Mouse (Mus musculus) MEL (cell line): ENCODE measurements at regions not wholly inside any gene's neighbourhood (a gene's known extent, or its start where the extent isn't known, plus 50 kb on each side); places are given as distances from the start of the nearest gene placed in this dataset.

Source experiments
- DNase-seq: peaks from one replicate; pipeline ENCODE4 v3.0.0; 2011; ENCODE audit warnings: low read depth, low spot score
- H3K27ac ChIP-seq: 2 replicates; pipeline ENCODE4 v1.5.1; 2012; ENCODE audit warnings: low read depth, mild to moderate bottlenecking, control low read depth, low read length, moderate library complexity; ENCODE audit not compliant: control insufficient read depth
- H3K27me3 ChIP-seq, 2 experiments: fragments of 150-350 bp in 1 of 2; sonication (generic) in 1 of 2; 2 replicates each; pipeline ENCODE4 v1.6.1; 2012; ENCODE audit warnings: low read length in 2 of 2, mild to moderate bottlenecking in 2 of 2, improper control_type of control experiment in 1 of 2, moderate library complexity in 1 of 2; ENCODE audit not compliant: insufficient read depth in 2 of 2, control insufficient read depth in 1 of 2
- H3K36me3 ChIP-seq, 2 experiments: 2 replicates each; pipeline ENCODE4 v1.6.1; 2012 to 2014; ENCODE audit warnings: low read length in 2 of 2, improper control_type of control experiment in 1 of 2, inconsistent platforms in 1 of 2, mild to moderate bottlenecking in 1 of 2; ENCODE audit not compliant: insufficient read depth in 2 of 2, control insufficient read depth in 1 of 2
- H3K4me1 ChIP-seq, 2 experiments: fragments of 150-350 bp in 1 of 2; sonication (generic) in 1 of 2; 2 replicates each; pipeline ENCODE4 v1.6.1; 2012; ENCODE audit warnings: low read length in 2 of 2, improper control_type of control experiment in 1 of 2, mild to moderate bottlenecking in 1 of 2; ENCODE audit not compliant: insufficient read depth in 2 of 2, control insufficient read depth in 1 of 2
- H3K4me3 ChIP-seq, 2 experiments: fragments of 150-350 bp in 1 of 2; sonication (generic) in 1 of 2; 2 replicates each; pipeline ENCODE4 v1.5.1; 2012; ENCODE audit warnings: low read depth in 2 of 2, low read length in 2 of 2, mild to moderate bottlenecking in 2 of 2, moderate library complexity in 2 of 2, control low read depth in 1 of 2, improper control_type of control experiment in 1 of 2; ENCODE audit not compliant: control insufficient read depth in 1 of 2, insufficient read depth in 1 of 2
- H3K79me2 ChIP-seq: 2 replicates; pipeline ENCODE4 v1.6.1; 2012; ENCODE audit warnings: mild to moderate bottlenecking, low read length, moderate library complexity; ENCODE audit not compliant: control insufficient read depth, poor library complexity, insufficient read depth
- H3K9ac ChIP-seq: 2 replicates; pipeline ENCODE4 v1.6.1; 2012; ENCODE audit warnings: low read depth, mild to moderate bottlenecking, control low read depth, low read length, moderate library complexity; ENCODE audit not compliant: control insufficient read depth, poor library complexity, severe bottlenecking
- H3K9me3 ChIP-seq: fragments of 150-350 bp; sonication (generic); replicated peaks from 2 replicates; pipeline ENCODE4 v1.6.1; 2012; ENCODE audit warnings: mild to moderate bottlenecking, low read length, improper control_type of control experiment, moderate library complexity; ENCODE audit not compliant: insufficient read depth
- CHD1 ChIP-seq: IDR thresholded peaks from 2 replicates; pipeline ENCODE4 v1.6.1; 2012; ENCODE audit warnings: low read depth, mild to moderate bottlenecking, inconsistent platforms, low read length, improper control_type of control experiment
- CTCF ChIP-seq, 3 experiments: IDR thresholded peaks in 2 of 3; conservative IDR thresholded peaks in 1 of 3; 2 replicates each; pipeline ENCODE4 v1.5.1; 2011 to 2012; ENCODE audit warnings: low read length in 3 of 3, low read depth in 2 of 3, mild to moderate bottlenecking in 2 of 3, improper control_type of control experiment in 1 of 3, inconsistent platforms in 1 of 3, mixed read lengths in 1 of 3, moderate library complexity in 1 of 3; ENCODE audit not compliant: control insufficient read depth in 1 of 3, insufficient read depth in 1 of 3, poor library complexity in 1 of 3, severe bottlenecking in 1 of 3
- ELF1 ChIP-seq: IDR thresholded peaks from 2 replicates; pipeline ENCODE4 v1.6.1; 2014; ENCODE audit warnings: low read depth, mild to moderate bottlenecking, inconsistent platforms, low read length, improper control_type of control experiment, moderate library complexity
- GATA1 ChIP-seq: IDR thresholded peaks from 2 replicates; pipeline ENCODE4 v1.6.1; 2011; ENCODE audit warnings: low read depth, low read length, improper control_type of control experiment
- HCFC1 ChIP-seq: IDR thresholded peaks from 2 replicates; pipeline ENCODE4 v1.6.1; 2012; ENCODE audit warnings: low read depth, mild to moderate bottlenecking, inconsistent platforms, low read length, improper control_type of control experiment, moderate library complexity
- MAFK ChIP-seq: IDR thresholded peaks from 2 replicates; pipeline ENCODE4 v1.6.1; 2011; ENCODE audit warnings: low read depth, mild to moderate bottlenecking, low read length, improper control_type of control experiment, borderline replicate concordance
- MAX ChIP-seq: IDR thresholded peaks from 2 replicates; pipeline ENCODE4 v1.6.1; 2011; ENCODE audit warnings: low read length, improper control_type of control experiment
- MEF2A ChIP-seq: IDR thresholded peaks from 2 replicates; pipeline ENCODE4 v1.6.1; 2014; ENCODE audit warnings: low read depth, mild to moderate bottlenecking, inconsistent platforms, low read length, improper control_type of control experiment; ENCODE audit not compliant: poor library complexity, insufficient replicate concordance, severe bottlenecking; ENCODE audit errors: extremely low read depth
- MYB ChIP-seq: IDR thresholded peaks from 2 replicates; pipeline ENCODE4 v1.6.1; 2011; ENCODE audit warnings: mild to moderate bottlenecking, low read depth, low read length, improper control_type of control experiment
- NELFE ChIP-seq: IDR thresholded peaks from 2 replicates; pipeline ENCODE4 v1.6.1; 2011; ENCODE audit warnings: low read depth, low read length, improper control_type of control experiment
- POLR2AphosphoS2 ChIP-seq: IDR thresholded peaks from 2 replicates; pipeline ENCODE4 v1.6.1; 2011; ENCODE audit warnings: low read length, improper control_type of control experiment
- RAD21 ChIP-seq: IDR thresholded peaks from 2 replicates; pipeline ENCODE4 v1.6.1; 2011; ENCODE audit warnings: mild to moderate bottlenecking, low read depth, low read length, improper control_type of control experiment
- SMC3 ChIP-seq: IDR thresholded peaks from 2 replicates; pipeline ENCODE4 v1.6.1; 2011; ENCODE audit warnings: low read depth, low read length, improper control_type of control experiment
- TBP ChIP-seq: IDR thresholded peaks from 2 replicates; pipeline ENCODE4 v1.8.0; 2011; ENCODE audit warnings: low read depth, low read length, improper control_type of control experiment
- USF1 ChIP-seq: IDR thresholded peaks from 2 replicates; pipeline ENCODE4 v1.6.1; 2014; ENCODE audit warnings: low read depth, mild to moderate bottlenecking, inconsistent platforms, low read length, improper control_type of control experiment, moderate library complexity
- USF2 ChIP-seq, 2 experiments: IDR thresholded peaks; 2 replicates each; pipeline ENCODE4 v1.6.1; 2011 to 2012; ENCODE audit warnings: improper control_type of control experiment in 2 of 2, low read length in 2 of 2, borderline replicate concordance in 1 of 2, inconsistent platforms in 1 of 2, low read depth in 1 of 2, mild to moderate bottlenecking in 1 of 2; ENCODE audit not compliant: insufficient read depth in 1 of 2
- ZKSCAN1 ChIP-seq: IDR thresholded peaks from 2 replicates; pipeline ENCODE4 v1.6.1; 2012; ENCODE audit warnings: low read depth, mild to moderate bottlenecking, inconsistent platforms, low read length, improper control_type of control experiment, moderate library complexity

DNA sequence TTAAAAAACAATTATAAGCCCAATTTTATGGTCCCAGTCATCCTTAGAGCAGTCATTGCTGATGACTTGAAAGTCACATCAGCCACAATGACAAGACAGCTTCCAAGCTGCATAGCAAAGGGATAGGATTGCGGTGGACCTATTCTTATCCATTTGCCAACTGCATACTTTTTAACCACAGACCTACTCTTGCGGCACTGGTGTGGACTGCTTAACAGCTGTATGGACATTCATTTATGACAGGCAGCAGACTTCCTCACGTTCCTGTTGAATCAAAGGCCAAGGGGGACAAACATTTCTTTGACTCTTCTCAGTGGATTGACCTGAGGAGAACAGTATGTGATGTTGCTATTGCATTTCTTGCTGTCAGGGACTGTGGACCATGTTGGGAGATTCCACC, 233.5 kb downstream of the Adgrg6 start:
- H3K9me3 ChIP-seq, result no peaks in the 10 kb centered on the region
- H3K36me3 ChIP-seq, result no peaks in the 10 kb centered on the region
- no peak overlapping the region for H3K27ac ChIP-seq
- no peak for TF ChIP-seq RAD21
- no peak for TF ChIP-seq CTCF (IDR thresholded peaks at IDR 0.05 in 2 of 3, conservative IDR thresholded peaks at IDR 0.05 in 1 of 3; ENCODE audit: control insufficient read depth in 1 of 3, insufficient read depth in 1 of 3, low read depth in 2 of 3, low read length in 3 of 3, poor library complexity in 1 of 3, severe bottlenecking in 1 of 3)
- TF ChIP-seq MAFK, result no peak
- TF ChIP-seq USF1, result no peak
- no peak for TF ChIP-seq ZKSCAN1
- TF ChIP-seq ELF1, result no peak
- TF ChIP-seq TBP, result no peak
- TF ChIP-seq MYB, result no peak
- no peak for TF ChIP-seq NELFE
- no peak for TF ChIP-seq MAX
- no peak for TF ChIP-seq USF2 (IDR thresholded peaks at IDR 0.05; ENCODE audit: borderline replicate concordance in 1 of 2, insufficient read depth in 1 of 2, low read depth in 1 of 2, low read length in 2 of 2)
- TF ChIP-seq SMC3, result no peak
- TF ChIP-seq GATA1, result no peak
- TF ChIP-seq CHD1, result no peak
- TF ChIP-seq HCFC1, result no peak
- no peak for TF ChIP-seq POLR2AphosphoS2
- H3K4me3 ChIP-seq, result no peak overlapping the region
- no peaks in the 10 kb centered on the region for H3K4me1 ChIP-seq
- H3K79me2 ChIP-seq, result no peaks in the 10 kb centered on the region
- no peaks in the 10 kb centered on the region for H3K27me3 ChIP-seq
- H3K9ac ChIP-seq, result no peak overlapping the region
- no peak for DNase-seq

DNA sequence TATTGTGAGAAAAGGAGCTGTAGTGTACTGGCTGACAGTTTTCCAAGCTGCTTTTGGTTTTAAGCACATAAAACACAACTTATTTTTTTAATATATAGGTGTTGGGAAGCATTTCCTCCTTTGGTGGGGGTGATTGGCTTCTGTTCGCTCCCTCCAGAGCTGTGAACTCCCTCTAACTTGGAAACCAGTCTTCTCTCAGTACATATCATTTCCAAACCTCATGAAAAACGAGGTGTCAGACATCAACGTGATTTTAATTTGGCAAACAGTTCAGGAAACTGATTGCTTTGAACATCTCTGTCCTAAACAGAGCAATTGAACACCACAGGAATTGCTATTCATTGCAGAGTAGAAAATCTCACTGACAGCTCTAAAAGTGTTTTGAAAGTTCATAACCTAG, 238.6 kb downstream of the Adgrg6 start:
- Histone ChIP-seq H3K79me2 (no peaks in the 10 kb centered on the region), H3K36me3 (no peaks in the 10 kb centered on the region), H3K4me1 (no peaks in the 10 kb centered on the region), H3K4me3 (no peak overlapping the region), H3K27ac (no peak overlapping the region), H3K9ac (no peak overlapping the region), H3K27me3 (no peaks in the 10 kb centered on the region), H3K9me3 (no peaks in the 10 kb centered on the region)
- no peak for TF ChIP-seq ELF1
- no peak for TF ChIP-seq MEF2A
- TF ChIP-seq MAFK, result no peak
- no peak for DNase-seq
